Mouse (Mus musculus) heart, embryonic 16.5 days (tissue): ENCODE measurements around the gene Sult6b2. TPM values are rescaled to one million over a fixed set of nuclear protein-coding genes. Genes with fewer than 3 reads are reported as not detected.

Experiments
- ATAC-seq: fragments of 200-750 bp; cut with Nextera tagmentation; replicated peaks from 2 replicates; pipeline ENCODE4 v1.8.0; 2017; ENCODE audit warnings: moderate number of reproducible peaks; ENCODE audit not compliant: insufficient read depth, low FRiP score; ENCODE audit errors: extremely low read depth
- H3K27ac ChIP-seq: fragments of 300-500 bp; sonication (generic); 2 replicates; pipeline ENCODE4 v1.5.1; 2014; ENCODE audit warnings: mild to moderate bottlenecking, low read length, control low read depth, moderate library complexity
- H3K27me3 ChIP-seq: fragments of 300-500 bp; sonication (generic); 2 replicates; pipeline ENCODE4 v1.6.1; 2014; ENCODE audit warnings: low read length, mixed read lengths; ENCODE audit not compliant: control insufficient read depth, insufficient read depth
- H3K36me3 ChIP-seq: fragments of 300-500 bp; sonication (generic); 2 replicates; pipeline ENCODE4 v1.6.1; 2014; ENCODE audit not compliant: control insufficient read depth, insufficient read depth
- H3K4me1 ChIP-seq: fragments of 300-500 bp; sonication (generic); 2 replicates; pipeline ENCODE4 v1.6.1; 2014; ENCODE audit warnings: low read length, mixed read lengths; ENCODE audit not compliant: control insufficient read depth, insufficient read depth
- H3K4me2 ChIP-seq: fragments of 300-500 bp; sonication (generic); 2 replicates; pipeline ENCODE4 v1.6.1; 2014; ENCODE audit warnings: low read depth, mild to moderate bottlenecking, control low read depth, low read length
- H3K4me3 ChIP-seq: fragments of 300-500 bp; sonication (generic); 2 replicates; pipeline ENCODE4 v1.5.1; 2014; ENCODE audit warnings: mild to moderate bottlenecking, control low read depth, low read length
- H3K9ac ChIP-seq: fragments of 300-500 bp; sonication (generic); 2 replicates; pipeline ENCODE4 v1.6.1; 2014; ENCODE audit warnings: low read length, control low read depth
- H3K9me3 ChIP-seq: fragments of 300-500 bp; sonication (generic); replicated peaks from 2 replicates; pipeline ENCODE4 v1.6.1; 2016; ENCODE audit warnings: low read length; ENCODE audit not compliant: control insufficient read depth
- WGBS: fragments of 180-500 bp; shearing (Covaris S2); extraction: QIAGEN DNeasy Blood & Tissue Kit; methylation state at CpG from one replicate; pipeline ENCODE4 v1.1.7; 2014; 5-methylcytosine and 5-hydroxymethylcytosine counted together
- polyA plus RNA-seq: library from polyadenylated mRNA; unstranded; fragments of >200 nt; fragmentation: Nextera tagmentation; extraction: Ambion mirVana; gene quantifications from 2 replicates; pipeline ENCODE4 v1.2.1, GENCODE M21; 2015

Gene Sult6b2
- polyA plus RNA-seq, 1 experiment from 2014 or later: 0.07 TPM

GRCm38 (mm10) chr6:142788042-142788987, 16.0 kb downstream of the Sult6b2 start:
- ATAC-seq: no peak
- H3K27ac ChIP-seq: no peak overlapping the region
- WGBS: 51% methylated on average over 18 of the region's 18 CpGs
- H3K4me3 ChIP-seq: no peak overlapping the region
- H3K36me3 ChIP-seq: no peaks in the 10 kb centered on the region
- no peak overlapping the region for H3K9ac ChIP-seq
- peaks cover 4% of the 10 kb centered on the region; the same call in 1 of the 2 replicates for H3K4me1 ChIP-seq
- no peaks in the 10 kb centered on the region for H3K9me3 ChIP-seq
- H3K4me2 ChIP-seq: no peak overlapping the region
- no peaks in the 10 kb centered on the region for H3K27me3 ChIP-seq

- Histone ChIP-seq H3K9ac (no peak overlapping the region), H3K27me3 (no peaks in the 10 kb centered on the region), H3K9me3 (no peaks in the 10 kb centered on the region), H3K4me2 (no peak overlapping the region), H3K4me3 (no peak overlapping the region), H3K36me3 (no peaks in the 10 kb centered on the region), H3K4me1 (peaks cover 2% of the 10 kb centered on the region; the same call in 1 of the 2 replicates), H3K27ac (no peak overlapping the region)
- no peak for ATAC-seq
- WGBS: 84% methylated on average over 21 of the region's 21 CpGs
Measured at GRCm38 (mm10) chr6:142786106-142786505, 18.2 kb downstream of the Sult6b2 start.

- Histone ChIP-seq H3K9ac (no peak overlapping the region), H3K9me3 (no peaks in the 10 kb centered on the region), H3K4me3 (no peak overlapping the region), H3K27me3 (no peaks in the 10 kb centered on the region), H3K36me3 (no peaks in the 10 kb centered on the region), H3K4me1 (peaks cover 2% of the 10 kb centered on the region; the same call in 1 of the 2 replicates), H3K4me2 (no peak overlapping the region), H3K27ac (no peak overlapping the region)
- ATAC-seq: no peak
- 27% methylated on average over 4 of the region's 4 CpGs for WGBS
Measured at GRCm38 (mm10) chr6:142785343-142785742, 19.0 kb downstream of the Sult6b2 start.

- Histone ChIP-seq H3K4me2 (no peak overlapping the region), H3K4me1 (peaks cover 9% of the 10 kb centered on the region; the same call in 1 of the 2 replicates), H3K36me3 (no peaks in the 10 kb centered on the region), H3K27ac (no peak overlapping the region), H3K4me3 (no peak overlapping the region), H3K9ac (no peak overlapping the region), H3K27me3 (no peaks in the 10 kb centered on the region), H3K9me3 (no peaks in the 10 kb centered on the region)
- 69% methylated on average over 7 of the region's 7 CpGs for WGBS
- ATAC-seq: no peak
Measured at GRCm38 (mm10) chr6:142781286-142781685, 23.0 kb downstream of the Sult6b2 start.

- Histone ChIP-seq H3K4me1 (peaks cover 9% of the 10 kb centered on the region; the same call in 1 of the 2 replicates), H3K4me2 (no peak overlapping the region), H3K27ac (no peak overlapping the region), H3K9ac (no peak overlapping the region), H3K9me3 (no peaks in the 10 kb centered on the region), H3K4me3 (no peak overlapping the region), H3K36me3 (no peaks in the 10 kb centered on the region), H3K27me3 (no peaks in the 10 kb centered on the region)
- WGBS: 84% methylated on average over 4 of the region's 4 CpGs
- no peak for ATAC-seq
Measured at GRCm38 (mm10) chr6:142780574-142781033, 23.7 kb downstream of the Sult6b2 start.

- 71% methylated on average over 14 of the region's 14 CpGs for WGBS
- Histone ChIP-seq H3K4me3 (no peak overlapping the region), H3K27me3 (no peaks in the 10 kb centered on the region), H3K36me3 (0 out of 2 replicates have a peak, but pooled peaks cover 3% of the 10 kb centered on the region), H3K4me2 (no peak overlapping the region), H3K27ac (no peak overlapping the region), H3K9me3 (no peaks in the 10 kb centered on the region), H3K9ac (no peak overlapping the region), H3K4me1 (peaks cover 9% of the 10 kb centered on the region; the same call in 1 of the 2 replicates)
- ATAC-seq: 0 out of 2 replicates have a peak, but pooled peaks have one; percentile 18
Measured at GRCm38 (mm10) chr6:142779812-142780573, 24.3 kb downstream of the Sult6b2 start.

DNA sequence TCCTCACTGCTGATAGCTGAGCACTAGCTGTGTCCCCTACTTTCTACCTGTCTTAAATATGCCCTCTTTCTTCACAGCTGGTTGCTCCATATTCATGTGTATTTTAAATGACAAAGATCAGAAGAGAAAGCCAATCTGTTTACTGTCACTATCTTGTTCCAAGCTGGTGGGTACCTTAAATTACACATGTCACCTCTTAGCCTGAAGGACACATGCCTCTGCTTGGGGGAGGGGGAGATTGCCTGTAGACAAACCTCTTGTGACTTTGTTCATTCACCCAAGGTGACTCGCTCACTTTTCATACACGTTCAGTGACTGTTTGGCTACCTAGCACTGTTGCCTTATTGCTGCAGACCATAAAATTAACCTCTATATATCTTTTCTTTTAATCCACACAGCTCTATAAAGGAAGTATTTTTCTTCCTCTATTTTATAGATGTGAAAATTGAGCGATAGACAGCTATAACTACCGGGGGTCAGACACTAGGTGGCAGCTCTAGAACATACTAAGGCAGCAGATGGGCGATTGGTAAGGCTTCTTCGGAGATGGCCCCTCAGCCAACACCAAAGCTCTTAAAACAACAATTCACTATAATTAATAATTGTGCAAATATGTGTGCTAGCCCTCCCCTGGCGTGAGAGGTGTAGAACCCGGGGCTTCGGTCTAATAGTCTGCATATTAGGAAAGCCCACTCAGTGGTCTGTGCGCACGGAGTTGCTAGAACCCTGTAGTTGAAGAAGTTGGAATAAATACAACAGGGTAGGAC, 25.1 kb downstream of the Sult6b2 start:
- ATAC-seq: no peak
- Histone ChIP-seq H3K9ac (no peak overlapping the region), H3K4me3 (no peak overlapping the region), H3K4me2 (no peak overlapping the region), H3K4me1 (peaks cover 9% of the 10 kb centered on the region; the same call in 1 of the 2 replicates), H3K27ac (no peak overlapping the region), H3K9me3 (no peaks in the 10 kb centered on the region), H3K36me3 (peaks cover 9% of the 10 kb centered on the region), H3K27me3 (no peaks in the 10 kb centered on the region)
- WGBS: 39% methylated on average over 11 of the region's 11 CpGs

DNA sequence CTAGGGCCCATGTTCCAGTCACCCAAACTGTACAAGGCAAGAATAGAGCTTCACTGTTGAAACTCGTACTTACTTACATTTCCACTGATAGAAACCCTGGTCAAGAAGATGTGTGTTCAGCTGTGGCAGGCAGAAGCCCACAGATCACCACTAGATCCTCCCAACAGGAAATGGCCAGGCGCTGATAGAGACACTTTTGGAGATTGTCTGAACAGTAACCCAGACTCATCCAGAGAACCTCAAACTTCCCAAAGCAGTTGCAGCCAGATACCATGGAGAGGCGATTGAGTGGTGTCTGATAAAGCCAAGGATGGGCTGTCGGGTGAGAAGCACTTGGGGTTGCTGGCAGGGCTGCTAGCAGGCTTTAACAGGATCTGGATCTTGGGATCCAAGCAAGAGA, 27.4 kb downstream of the Sult6b2 start:
- Histone ChIP-seq H3K27me3 (no peaks in the 10 kb centered on the region), H3K9me3 (no peaks in the 10 kb centered on the region), H3K4me2 (no peak overlapping the region), H3K36me3 (peaks cover 30% of the 10 kb centered on the region), H3K9ac (no peak overlapping the region), H3K4me1 (peaks cover 9% of the 10 kb centered on the region; the same call in 1 of the 2 replicates), H3K27ac (no peak overlapping the region), H3K4me3 (no peak overlapping the region)
- WGBS: 36% methylated on average over 4 of the region's 4 CpGs
- ATAC-seq: no peak
